Mouse (Mus musculus) mouse trophoblast stem cell (cell line): ENCODE results near the gene Mrpl38.
"Not testable (repeated sequence)": the region's sequence is repeated elsewhere in the genome, so short reads cannot be mapped to it uniquely, and the experiment has no call there.

Source experiments
- in situ Hi-C, 2 experiments: fragments of 300-500 bp; cut with MseI, MboI; formaldehyde crosslinking; loops; 2 replicates in 1 of 2; 3 replicates in 1 of 2; pipeline ENCODE4 v1.15.1; 2025

Gene Mrpl38

DNA sequence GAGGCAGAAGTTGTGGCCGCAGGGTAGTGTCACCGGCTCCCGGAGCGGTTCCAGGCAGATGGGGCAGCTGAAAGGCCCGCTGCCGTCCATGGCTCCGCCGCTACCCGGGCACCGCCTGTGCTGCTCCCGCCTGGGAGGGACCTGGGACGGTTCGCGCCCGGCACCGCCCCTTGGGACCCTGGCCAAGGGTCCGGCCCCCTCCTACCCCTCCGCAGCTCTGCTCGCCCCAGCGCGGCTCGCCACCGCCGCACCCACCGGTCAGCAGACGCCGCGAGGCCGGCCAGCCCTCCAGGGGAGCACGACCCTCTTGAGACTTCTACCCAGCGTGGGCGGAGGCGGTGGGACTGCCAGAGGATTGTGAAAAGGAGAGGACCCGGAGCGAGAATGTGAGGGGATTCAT lies 28.5 kb downstream of the Mrpl38 start:
- in situ Hi-C loops = no loop called here

DNA sequence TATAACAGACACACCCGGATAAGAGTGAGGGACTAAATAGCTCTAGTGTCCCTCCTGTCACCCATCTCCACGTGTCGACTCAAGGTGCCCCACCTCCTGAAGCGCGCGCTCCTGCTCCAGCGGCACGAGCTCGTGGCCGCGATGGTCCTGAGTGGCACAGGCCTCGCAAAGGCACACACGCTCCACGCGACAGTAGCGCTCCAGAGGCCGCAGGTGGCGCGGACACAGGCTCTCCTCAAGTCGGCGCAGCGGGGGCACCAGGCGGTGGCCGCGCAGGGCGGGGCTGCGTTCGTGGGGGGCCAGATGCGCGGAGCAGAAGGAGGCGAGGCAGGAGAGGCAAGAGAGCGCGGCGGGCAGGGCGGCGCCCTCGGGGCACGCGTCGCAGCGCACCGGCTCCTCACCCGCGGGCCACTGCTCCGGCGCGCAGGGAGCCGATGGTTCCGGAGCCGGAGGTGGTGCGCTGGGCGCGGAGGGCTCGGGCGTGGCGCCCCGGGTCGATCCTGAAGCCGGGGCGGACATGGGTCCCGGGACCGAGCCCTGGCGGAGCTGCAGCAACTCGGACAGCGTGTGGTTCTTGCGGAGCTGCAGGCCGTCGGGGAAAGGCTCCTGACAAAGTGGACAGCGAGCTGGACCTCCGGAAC lies 29.1 kb downstream of the Mrpl38 start:
- in situ Hi-C loops = no loop called here

DNA sequence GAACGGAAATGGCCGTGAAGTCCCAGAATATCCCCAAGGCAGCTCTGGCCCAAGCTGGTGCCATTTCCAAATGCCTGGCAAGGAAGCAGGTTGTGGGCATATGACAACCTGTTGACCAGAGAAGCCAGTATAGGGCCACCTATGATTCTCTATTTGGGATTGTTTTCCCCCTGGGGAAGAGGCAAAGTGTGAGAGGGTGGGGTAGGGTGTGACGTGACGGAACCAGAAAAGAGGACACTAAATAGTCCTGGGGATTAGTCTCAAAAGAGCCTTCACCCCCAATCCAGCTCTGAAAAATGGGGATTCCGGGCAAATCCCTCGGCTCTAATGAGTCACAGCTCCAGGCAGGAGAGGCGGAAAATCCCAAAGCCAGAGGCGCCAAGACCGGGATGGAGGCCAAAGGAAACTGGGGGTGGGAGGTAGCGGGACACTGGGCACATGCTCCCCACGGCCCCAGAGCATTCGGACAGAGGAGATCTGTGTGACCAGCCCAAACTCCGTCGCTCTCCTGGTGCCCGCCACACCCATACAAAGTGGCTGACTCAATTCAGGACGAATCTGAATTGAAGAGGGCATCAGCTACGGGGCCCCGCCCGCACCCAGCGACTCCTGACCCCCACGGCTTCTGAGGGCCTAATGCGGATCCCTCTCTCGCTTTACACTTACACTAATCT lies 30.1 kb downstream of the Mrpl38 start:
- in situ Hi-C loops = no loop called here

DNA sequence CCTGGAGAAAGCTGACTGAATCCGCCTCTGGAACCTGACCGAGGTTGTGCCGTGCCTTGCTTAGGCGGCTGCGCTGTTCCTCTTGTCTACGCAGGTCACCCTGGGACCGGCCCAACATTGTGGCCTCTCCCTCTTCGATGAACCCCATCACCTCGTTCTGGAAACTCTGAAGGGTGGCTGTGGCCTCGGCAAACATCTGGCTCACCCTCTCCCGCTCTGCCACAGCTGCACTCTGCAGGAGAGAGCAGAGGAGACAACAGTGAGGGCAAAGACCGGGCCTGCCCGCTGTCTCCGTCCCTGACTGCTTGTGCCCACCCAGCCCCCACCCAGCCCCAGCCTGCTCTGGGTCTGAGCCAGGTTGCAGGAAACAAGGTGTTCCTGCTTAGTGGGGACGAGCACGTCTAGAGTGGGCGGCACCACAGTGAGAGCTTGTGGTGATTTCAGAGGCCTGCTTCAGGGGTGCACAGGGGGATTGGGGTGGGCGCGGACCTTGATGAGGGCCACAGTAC lies 30.8 kb downstream of the Mrpl38 start:
- in situ Hi-C loops = no loop called here

DNA sequence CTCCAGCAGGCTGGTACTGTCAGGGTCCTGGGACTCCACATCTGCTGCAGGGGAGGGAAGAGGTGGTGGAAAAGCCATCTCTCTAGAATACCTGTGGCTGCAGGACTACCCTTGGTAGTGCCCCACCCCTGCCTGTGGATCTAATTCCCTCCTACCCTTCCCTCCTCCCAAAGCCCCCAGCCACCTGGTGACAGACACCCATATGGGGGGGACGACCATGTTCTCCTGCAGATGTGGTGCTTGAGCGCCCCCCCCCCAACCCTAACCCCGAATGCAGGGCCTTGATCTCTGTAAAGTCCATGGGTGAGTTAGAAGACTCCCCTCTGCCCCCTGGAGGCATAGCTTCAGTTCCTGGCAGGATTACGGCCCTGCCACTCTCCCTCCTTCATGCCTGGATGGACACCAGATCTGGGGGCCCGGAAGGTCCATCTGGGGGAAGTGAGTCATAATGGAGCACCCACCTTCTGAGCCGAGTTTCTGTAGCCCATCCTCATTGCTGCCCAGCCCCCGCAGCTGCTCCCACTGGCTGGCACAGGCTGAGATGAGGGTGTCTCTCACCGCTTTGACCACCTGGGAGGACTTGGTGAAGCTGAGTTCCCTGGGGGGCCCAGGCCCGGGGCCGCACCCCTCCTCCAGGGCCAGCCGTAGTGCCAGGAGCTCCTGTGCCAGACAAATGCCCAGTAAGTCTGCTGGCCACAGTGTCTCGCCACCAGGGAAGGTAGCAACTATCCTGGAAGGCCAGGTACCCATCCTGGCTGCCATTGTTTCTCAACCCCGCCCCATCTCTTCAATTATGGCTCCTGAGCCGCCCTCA lies 31.5 kb downstream of the Mrpl38 start:
- in situ Hi-C loops = no loop called here

DNA sequence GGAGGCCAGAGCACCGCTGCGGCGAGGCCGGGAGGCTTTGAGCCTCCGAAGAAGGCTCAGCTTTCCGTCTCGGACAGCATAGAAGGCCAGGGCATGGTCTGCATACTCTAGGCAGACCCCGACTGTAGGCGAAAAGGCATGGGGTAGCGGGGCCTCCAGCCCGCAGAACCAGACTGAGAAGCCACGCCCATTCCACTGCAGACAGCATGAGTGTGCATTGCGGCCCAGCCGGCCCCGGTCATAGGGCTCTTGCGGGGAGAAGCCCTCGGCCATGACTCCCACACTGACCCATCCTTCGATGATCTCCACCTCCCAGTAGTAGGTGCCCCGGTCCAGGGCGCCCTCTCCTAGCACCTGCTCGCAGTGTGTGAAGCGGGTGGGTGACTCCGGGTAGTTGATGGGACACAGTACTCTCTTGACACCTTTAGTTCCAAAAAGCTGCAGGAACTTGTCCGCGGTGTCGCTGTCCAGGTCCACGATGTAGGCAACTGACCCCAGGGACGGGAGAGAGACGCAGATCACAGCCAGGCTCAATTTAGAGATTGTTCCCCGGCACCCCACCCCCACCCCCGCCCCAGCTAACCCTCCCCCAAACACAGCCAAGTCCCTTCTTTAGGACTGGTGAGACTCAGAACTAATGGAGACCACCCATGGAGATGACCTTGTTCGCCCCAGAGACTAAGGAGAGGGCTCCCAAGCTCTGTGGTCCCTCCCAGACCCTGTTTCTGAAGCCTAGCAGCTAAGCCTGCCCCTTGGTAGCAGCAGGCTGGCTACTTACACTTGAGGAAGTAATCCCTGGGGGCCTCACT lies 32.3 kb downstream of the Mrpl38 start:
- in situ Hi-C loops = no loop called here

DNA sequence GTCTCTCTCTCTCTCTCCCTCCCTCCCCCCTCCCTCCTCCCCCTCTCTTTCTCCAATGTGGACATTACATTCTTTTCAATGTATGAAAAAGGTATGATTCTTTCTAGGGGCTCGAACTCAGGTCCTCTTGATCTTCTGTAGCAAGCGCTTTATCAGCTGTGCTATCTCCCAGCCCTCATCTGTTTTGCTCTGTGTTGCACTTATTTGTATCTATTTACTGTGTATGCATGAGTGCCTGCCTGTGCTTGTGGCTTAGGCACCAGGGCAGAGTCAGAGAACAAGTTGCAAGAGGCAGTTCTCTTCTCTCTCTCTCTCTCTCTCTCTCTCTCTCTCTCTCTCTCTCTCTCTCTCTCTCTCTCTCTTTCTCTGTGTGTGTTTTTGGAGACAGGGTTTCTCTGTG lies 33.6 kb downstream of the Mrpl38 start:
- in situ Hi-C loops = no loop called here

DNA sequence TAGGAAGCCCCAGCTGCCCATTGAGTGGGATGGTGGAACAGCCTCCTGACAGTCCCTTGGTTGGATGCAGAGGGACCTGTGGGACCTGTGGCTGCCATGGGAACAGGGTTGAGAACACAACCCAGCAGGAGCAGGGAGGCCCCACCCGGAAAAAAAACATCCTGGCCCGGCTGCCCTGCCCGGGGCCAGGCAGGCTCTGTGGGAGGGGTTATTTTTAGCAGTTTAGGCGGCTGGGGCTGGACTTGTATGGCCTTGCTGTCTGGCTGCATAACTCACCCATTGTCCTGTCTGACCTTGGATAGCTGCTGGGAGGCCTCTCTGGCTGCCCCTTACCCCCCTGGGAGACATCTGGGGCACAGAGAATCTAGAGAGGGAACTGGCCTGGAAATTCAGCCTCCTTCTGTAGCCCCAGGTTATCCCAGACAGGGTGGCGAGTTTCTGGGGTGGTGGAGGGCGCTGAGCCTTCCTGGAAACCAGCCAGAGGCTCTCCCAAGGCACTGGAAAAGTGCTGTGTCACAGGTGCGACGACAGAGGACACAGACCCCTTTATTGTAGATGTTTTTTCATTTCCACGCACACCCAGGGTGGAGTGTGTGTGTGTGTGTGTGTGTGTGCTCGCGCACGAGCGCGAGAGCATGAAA lies 34.5 kb downstream of the Mrpl38 start:
- in situ Hi-C loops = no loop called here

DNA sequence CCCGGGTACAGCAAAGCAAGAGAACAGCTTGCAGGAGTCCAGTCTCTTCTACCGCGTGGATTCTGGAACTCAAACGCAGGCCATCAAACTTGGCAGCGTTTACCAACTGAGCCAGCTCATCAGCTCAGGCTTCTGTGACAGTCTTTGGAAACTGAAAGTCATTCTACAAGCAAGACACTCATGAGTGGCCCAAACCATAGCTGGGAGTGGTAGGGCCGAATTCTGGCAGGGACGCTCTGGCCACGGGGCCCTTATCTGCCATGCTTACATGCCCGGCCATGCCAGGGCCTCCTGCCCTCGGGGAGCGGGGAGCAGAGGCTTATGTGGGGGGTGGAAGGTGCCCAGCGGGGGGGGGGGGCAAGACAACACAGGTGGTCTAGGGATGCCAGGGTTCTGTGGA lies 35.1 kb downstream of the Mrpl38 start:
- in situ Hi-C loops = no loop called here

DNA sequence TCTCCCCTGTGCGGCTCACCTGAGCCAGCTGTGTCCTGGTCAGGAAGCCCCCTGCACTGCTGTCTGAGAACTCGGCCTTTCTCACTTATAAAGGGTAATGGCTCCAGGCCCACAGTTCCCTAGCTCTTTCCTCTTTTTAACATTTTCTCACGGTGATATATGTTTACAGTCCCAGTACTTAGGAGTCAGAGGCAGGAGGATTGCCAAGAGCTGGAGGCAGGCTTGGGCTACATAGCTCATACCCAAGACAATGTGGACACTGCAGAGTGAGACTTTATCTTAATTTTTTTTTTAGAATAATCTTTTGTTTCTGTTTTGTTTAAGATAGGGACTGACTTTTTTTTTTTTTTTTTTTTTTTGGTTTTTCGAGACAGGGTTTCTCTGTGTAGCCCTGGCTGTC lies 36.2 kb downstream of the Mrpl38 start:
- in situ Hi-C loops = no loop called here

DNA sequence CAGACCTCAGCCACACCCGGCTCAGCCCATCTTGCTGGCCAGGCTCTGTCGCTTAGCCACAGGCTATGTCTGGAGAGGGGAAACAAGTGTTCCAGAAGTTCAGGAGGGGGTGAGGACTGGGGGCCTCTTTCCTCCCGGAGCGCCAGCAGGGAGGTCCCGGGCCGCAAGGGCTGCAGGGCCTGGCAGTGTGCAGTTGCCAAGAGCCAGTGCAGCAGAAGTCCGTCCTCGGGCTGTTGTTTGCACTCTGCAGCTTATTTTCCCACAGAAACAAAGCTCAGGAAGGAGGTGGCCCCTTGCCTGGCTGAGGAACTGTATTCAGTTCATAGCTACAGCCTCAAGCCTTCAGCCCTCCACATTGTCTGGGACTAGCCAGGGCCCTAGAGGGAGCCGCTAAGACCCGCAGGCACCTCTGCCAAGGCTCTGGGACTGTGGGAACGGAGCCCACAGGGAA lies 36.7 kb downstream of the Mrpl38 start:
- in situ Hi-C loops = no loop called here

DNA sequence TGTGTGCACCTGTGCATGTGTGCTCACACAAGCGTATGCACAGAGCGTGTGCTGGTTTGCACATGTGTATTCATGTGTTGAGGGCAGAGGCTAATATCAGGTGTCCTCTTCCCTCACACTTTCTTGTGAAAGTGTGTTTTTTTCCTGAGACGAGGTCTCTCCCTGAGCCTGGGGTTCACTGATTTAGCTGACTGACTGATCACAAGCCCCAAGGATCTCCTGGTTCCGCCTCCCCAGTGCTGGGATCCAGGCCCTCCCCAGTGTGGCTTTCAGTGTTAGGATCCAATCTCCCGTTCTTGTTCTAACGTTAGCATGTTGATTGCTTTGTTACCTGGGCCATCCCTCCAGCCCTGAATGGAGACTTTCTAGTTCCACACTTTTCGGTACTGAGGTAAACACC lies 37.8 kb downstream of the Mrpl38 start:
- in situ Hi-C loops = no loop called here

DNA sequence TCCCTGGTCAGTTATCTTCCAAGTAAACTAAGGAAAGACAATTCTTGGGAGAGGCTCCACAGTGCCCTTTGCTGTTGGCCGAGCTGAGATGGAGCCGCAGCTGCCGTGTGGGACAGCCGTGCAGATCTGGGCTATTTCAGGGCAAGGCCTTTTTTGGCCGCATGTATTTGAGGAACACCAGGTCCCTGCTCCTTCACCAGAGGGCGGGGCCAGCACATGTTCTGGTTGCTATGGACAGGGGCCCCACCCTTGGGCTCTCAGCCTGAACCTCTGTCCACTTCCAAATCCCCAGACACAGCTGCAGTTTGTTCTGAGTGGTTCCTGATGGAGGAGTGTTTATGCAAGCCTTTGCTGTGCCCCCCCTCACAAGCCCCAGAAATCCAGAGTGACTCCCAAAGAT lies 38.3 kb downstream of the Mrpl38 start:
- in situ Hi-C loops = no loop called here

DNA sequence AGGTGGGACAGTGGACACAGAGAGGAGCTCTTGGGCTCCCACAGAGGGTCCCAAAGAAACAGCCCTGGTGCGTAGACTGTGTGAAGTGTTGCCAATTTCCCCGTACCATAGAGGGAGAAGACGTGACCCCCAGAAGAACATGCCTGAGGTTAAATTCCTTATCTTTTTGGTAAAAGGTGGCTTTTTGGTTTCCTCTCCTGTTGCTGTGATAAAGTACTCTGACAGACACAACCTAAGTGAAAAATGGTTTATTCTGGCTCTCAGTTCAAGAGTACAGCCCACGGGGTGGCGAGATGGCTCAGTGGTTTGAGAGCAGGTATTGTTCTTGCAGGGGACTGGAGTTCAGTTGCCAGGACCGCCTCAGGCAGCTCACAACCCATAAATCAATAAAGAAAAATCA lies 39.2 kb downstream of the Mrpl38 start:
- in situ Hi-C loops = no loop called here

DNA sequence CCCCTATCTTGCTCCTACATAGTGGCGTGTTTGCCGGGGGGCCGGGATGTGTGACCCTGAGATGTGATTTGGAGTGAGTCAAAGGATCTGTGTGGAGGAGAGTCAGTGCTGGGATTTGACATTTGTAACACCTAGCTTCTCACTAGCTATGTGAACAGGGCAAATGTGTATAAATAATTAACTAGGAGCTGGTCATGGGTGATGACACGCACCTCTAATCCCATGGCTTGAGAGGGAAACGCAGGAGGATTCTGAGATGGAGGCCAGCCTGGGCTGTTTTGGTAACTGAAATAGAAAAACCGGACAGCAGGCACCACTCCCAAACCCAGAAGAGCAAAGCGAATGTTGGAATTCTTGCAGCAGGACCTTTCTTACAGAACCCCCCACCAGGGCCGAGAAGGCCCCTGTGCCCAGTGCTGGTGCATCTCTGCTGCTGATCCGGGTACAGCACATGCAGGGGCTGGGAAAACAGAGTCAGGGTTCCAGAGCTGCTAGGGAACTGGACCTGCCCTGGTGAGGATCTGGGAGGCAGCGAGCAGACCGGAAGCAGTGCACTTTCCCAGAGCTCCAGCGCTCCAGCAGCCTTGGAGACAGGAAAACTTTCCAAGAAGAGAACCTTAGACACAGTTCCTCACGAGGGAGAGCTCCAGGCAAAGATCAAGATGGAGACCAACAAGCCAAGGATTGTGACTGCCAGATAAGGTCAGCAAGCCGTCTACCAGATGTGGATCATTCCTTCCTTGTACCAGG lies 39.8 kb downstream of the Mrpl38 start:
- in situ Hi-C loops = no loop called here

DNA sequence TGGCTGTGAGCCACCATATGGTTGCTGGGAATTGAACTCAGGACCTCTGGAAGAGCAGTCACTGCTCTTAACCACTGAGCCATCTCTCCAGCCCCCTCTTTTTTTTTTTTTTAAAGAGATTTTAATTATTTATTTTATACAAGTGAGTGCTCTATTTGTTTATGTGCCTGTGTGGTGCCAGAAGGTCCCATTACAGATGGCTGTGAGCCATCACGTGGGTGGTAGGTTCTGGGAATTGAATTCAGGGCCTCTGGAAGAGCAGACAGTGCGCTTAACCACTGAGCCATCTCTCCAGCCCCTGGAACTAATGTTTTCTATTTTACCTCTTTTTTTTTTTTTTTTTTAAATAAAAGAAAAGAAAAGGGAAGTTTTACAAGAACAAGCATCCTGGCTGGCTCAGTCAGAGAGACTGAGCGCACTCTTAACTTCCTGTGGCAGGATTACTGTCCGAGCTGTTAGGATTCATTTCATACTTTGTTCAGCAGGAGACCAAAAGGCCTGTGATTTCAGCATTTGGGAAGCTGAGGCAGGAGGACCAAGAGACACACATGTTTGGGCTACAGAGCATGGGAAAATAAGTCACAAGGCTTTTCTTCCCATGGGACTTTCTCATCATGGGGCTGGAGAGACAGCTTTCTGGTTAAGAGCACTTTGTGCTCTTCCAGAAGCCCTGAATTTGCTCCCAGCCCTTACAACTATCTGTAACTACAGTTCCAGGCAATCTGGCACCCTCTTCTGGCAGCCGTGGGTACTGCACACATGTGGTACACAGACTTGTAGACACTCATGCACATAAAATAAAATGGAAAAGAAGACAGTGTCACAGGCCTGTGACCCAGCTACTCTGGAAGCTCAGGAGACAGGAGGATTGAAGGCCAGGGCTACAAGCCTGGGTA lies 42.2 kb downstream of the Mrpl38 start:
- in situ Hi-C loops = no loop called here

DNA sequence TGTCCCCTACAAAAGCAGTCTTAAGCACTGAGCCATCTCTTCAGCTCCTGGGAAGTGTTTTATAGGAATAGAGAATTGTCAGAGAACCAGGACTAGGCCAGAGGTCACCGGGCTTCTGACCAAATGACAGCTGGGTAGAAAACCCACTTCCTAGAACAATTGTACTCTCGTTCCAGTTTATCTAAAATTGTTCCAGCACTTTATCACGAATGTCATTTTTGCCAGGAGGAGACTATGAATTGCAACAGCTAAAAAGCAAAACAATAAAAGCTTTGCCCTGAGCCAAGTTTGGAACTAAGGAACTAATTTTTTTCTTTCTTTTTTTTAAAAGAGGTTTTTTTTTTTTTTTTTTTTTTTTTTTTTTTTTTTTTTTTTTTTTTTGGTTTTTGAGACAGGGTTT lies 43.1 kb downstream of the Mrpl38 start:
- in situ Hi-C loops = no loop called here

DNA sequence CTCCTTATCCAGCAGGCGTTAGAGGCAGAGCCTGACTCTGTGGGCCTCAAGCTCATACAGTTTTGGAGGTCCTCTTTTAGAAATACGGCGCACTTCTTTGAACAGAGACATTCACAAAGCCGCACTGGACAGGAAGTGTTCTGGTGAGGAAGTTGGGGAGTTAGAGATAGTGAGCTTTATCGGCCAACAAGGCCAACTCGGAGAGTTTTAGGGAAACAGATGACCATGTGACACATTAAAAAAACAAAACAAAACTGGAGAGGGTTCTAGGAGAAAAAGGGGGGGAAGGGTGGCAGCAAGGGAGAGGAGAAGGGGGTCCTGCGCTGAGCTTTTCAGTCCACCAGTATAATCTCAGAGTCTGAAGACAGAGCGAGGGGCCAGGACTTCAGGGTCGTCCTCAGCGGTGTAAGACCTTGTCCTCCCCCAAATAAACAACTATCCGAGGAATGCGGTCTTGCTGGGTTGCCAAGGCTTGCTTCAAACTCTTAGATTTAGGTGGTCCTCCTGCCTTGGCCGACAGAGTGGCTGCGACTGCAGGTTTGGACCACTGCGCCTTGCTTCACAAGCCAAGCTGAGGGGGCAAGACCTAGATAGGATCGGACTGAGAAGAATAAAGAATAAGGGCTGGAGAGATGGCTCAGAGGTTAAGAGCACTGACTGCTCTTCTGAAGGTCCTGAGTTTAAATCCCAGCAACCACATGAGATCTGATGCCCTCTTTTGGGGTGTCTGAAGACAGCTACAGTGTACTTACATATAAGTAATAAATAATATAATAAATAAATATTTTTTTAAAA lies 44.7 kb downstream of the Mrpl38 start:
- in situ Hi-C loops = no loop called here

DNA sequence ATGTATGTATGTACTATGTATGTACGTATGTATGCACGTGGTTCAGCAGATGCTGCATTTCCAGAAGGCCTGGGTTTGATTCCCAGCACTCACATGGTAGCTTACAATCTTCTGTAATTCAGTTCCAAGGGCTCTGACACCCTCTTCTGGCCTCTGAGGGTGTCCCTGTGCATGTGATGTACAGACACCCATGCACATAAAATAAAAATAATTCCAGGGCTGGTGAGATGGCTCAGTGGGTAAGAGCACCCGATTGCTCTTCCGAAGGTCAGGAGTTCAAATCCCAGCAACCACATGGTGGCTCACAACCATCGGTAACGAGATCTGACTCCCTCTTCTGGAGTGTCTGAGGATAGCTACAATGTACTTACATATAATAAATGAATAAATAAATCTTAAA lies 45.7 kb downstream of the Mrpl38 start:
- in situ Hi-C loops = not testable (repeated sequence)
